Mouse (Mus musculus) embryonic facial prominence, embryonic 13.5 days (tissue): ENCODE data around the gene Prl4a1. TPM values are rescaled to one million over a fixed set of nuclear protein-coding genes. Genes with fewer than 3 reads are reported as not detected.
"Not testable (repeated sequence)": the region's sequence is repeated elsewhere in the genome, so short reads cannot be mapped to it uniquely, and the experiment has no call there.

Source experiments
- ATAC-seq: fragments of 200-750 bp; cut with Nextera tagmentation; 2 replicates; pipeline ENCODE4 v1.8.0; 2017; ENCODE audit warnings: low read depth; ENCODE audit not compliant: insufficient number of reproducible peaks, insufficient read depth, low FRiP score, low TSS enrichment
- H3K27ac ChIP-seq: fragments of 300-500 bp; sonication (generic); 2 replicates; pipeline ENCODE4 v1.5.1; 2015; ENCODE audit warnings: moderate library complexity, mild to moderate bottlenecking, inconsistent platforms
- H3K27me3 ChIP-seq: fragments of 300-500 bp; sonication (generic); 2 replicates; pipeline ENCODE4 v1.6.1; 2015; ENCODE audit warnings: mild to moderate bottlenecking, inconsistent platforms
- H3K36me3 ChIP-seq: fragments of 300-500 bp; sonication (generic); 2 replicates; pipeline ENCODE4 v1.6.1; 2015; ENCODE audit warnings: mild to moderate bottlenecking, inconsistent platforms
- H3K4me1 ChIP-seq: fragments of 300-500 bp; sonication (generic); 2 replicates; pipeline ENCODE4 v1.6.1; 2015; ENCODE audit warnings: inconsistent platforms
- H3K4me2 ChIP-seq: fragments of 300-500 bp; sonication (generic); 2 replicates; pipeline ENCODE4 v1.6.1; 2015; ENCODE audit warnings: moderate library complexity, mild to moderate bottlenecking, inconsistent platforms
- H3K4me3 ChIP-seq: fragments of 300-500 bp; sonication (generic); 2 replicates; pipeline ENCODE4 v1.5.1; 2015; ENCODE audit warnings: mild to moderate bottlenecking, inconsistent platforms
- H3K9ac ChIP-seq: fragments of 300-500 bp; sonication (generic); 2 replicates; pipeline ENCODE4 v1.6.1; 2015; ENCODE audit warnings: mild to moderate bottlenecking, inconsistent platforms
- H3K9me3 ChIP-seq: fragments of 300-500 bp; sonication (generic); 2 replicates; pipeline ENCODE4 v1.6.1; 2016; ENCODE audit warnings: inconsistent platforms
- WGBS: fragments of 180-500 bp; shearing (Covaris S2); methylation state at CpG from one replicate; pipeline ENCODE4 v1.1.7; 2015; ENCODE audit warnings: mixed read lengths; 5-methylcytosine and 5-hydroxymethylcytosine counted together
- polyA plus RNA-seq: library from polyadenylated mRNA; unstranded; fragments of >200 nt; fragmentation: Nextera tagmentation; extraction: Ambion mirVana; gene quantifications from 2 replicates; pipeline ENCODE4 v1.2.1, GENCODE M21; 2015

Gene Prl4a1
- polyA plus RNA-seq, result not detected in 2 replicates

GRCm38 (mm10) chr13:28015912-28016311, at the start of gene Prl4a1:
TSS of gene Prl4a1 (plus strand) at chr13:28016212.
- no peak within 1 kb of the TSS for H3K27ac ChIP-seq
- H3K4me2 ChIP-seq, result no peak within 1 kb of the TSS
- H3K4me1 ChIP-seq, result no peaks in the 10 kb centered on the region
- H3K4me3 ChIP-seq, result no peak within 1 kb of the TSS
- no peaks in the 10 kb centered on the region for H3K9me3 ChIP-seq
- 92% methylated on average over 3 of the region's 3 CpGs for WGBS
- no peaks in the 10 kb centered on the region for H3K36me3 ChIP-seq
- no peak within 1 kb of the TSS for H3K9ac ChIP-seq
- no peak for ATAC-seq
- H3K27me3 ChIP-seq, result no peaks in the 10 kb centered on the region

- 74% methylated on average over 1 of the region's 1 CpGs for WGBS
Measured at GRCm38 (mm10) chr13:27972931-27973330, 43.1 kb upstream of the Prl4a1 start.

GRCm38 (mm10) chr13:27974281-27974680, 41.7 kb upstream of the Prl4a1 start:
- not testable (repeated sequence) for H3K4me3 ChIP-seq, H3K27ac ChIP-seq, H3K9ac ChIP-seq, H3K9me3 ChIP-seq, H3K4me1 ChIP-seq, H3K27me3 ChIP-seq, H3K4me2 ChIP-seq, ATAC-seq, H3K36me3 ChIP-seq
- 76% methylated on average over 2 of the region's 2 CpGs for WGBS

More at GRCm38 (mm10) chr13:27972931-27973330, 43.1 kb upstream of the Prl4a1 start:
- no peaks in the 10 kb centered on the region for H3K4me1 ChIP-seq
- H3K4me3 ChIP-seq, result no peak overlapping the region
- H3K9me3 ChIP-seq, result no peaks in the 10 kb centered on the region
- H3K27me3 ChIP-seq, result no peaks in the 10 kb centered on the region
- H3K36me3 ChIP-seq, result no peaks in the 10 kb centered on the region
- no peak for ATAC-seq
- no peak overlapping the region for H3K9ac ChIP-seq
- no peak overlapping the region for H3K27ac ChIP-seq
- no peak overlapping the region for H3K4me2 ChIP-seq

GRCm38 (mm10) chr13:27977646-27978045, 38.4 kb upstream of the Prl4a1 start:
- H3K9me3 ChIP-seq, result no peaks in the 10 kb centered on the region
- H3K4me3 ChIP-seq, result no peak overlapping the region
- H3K9ac ChIP-seq, result no peak overlapping the region
- no peak overlapping the region for H3K4me2 ChIP-seq
- no peaks in the 10 kb centered on the region for H3K4me1 ChIP-seq
- WGBS, result 85% methylated on average over 2 of the region's 2 CpGs
- no peak overlapping the region for H3K27ac ChIP-seq
- ATAC-seq, result no peak
- H3K36me3 ChIP-seq, result no peaks in the 10 kb centered on the region
- no peaks in the 10 kb centered on the region for H3K27me3 ChIP-seq

GRCm38 (mm10) chr13:27996557-27996956, 19.5 kb upstream of the Prl4a1 start:
- not testable (repeated sequence) for H3K4me2 ChIP-seq, ATAC-seq, H3K36me3 ChIP-seq, H3K4me3 ChIP-seq, H3K27ac ChIP-seq, H3K9ac ChIP-seq, H3K4me1 ChIP-seq, H3K27me3 ChIP-seq, H3K9me3 ChIP-seq
- 72% methylated on average over 3 of the region's 3 CpGs for WGBS

GRCm38 (mm10) chr13:28029330-28029729, 13.3 kb downstream of the Prl4a1 start:
- no peaks in the 10 kb centered on the region for H3K9me3 ChIP-seq
- no peaks in the 10 kb centered on the region for H3K36me3 ChIP-seq
- H3K27ac ChIP-seq, result no peak overlapping the region
- H3K9ac ChIP-seq, result no peak overlapping the region
- H3K4me1 ChIP-seq, result no peaks in the 10 kb centered on the region
- no peak overlapping the region for H3K4me2 ChIP-seq
- H3K4me3 ChIP-seq, result no peak overlapping the region
- no peaks in the 10 kb centered on the region for H3K27me3 ChIP-seq
- ATAC-seq, result no peak

GRCm38 (mm10) chr13:28069315-28069714, 53.3 kb downstream of the Prl4a1 start:
- Histone ChIP-seq H3K27me3 (no peaks in the 10 kb centered on the region), H3K27ac (no peak overlapping the region), H3K9me3 (no peaks in the 10 kb centered on the region), H3K4me1 (no peaks in the 10 kb centered on the region), H3K4me2 (no peak overlapping the region), H3K4me3 (no peak overlapping the region), H3K9ac (no peak overlapping the region), H3K36me3 (no peaks in the 10 kb centered on the region)
- ATAC-seq, result no peak
- 94% methylated on average over 3 of the region's 3 CpGs for WGBS

Other genes with a start within 250 kb of the Prl4a1 start
- not detected in 2 replicates for gene Prl7c1, start 235.4 kb upstream of the Prl4a1 start, polyA plus RNA-seq
- not detected in 2 replicates for gene Prl2a1, start 214.6 kb upstream of the Prl4a1 start, polyA plus RNA-seq
- not detected in 2 replicates for gene Prl2c1, start 166.9 kb upstream of the Prl4a1 start, polyA plus RNA-seq
- gene Prl5a1, start 126.3 kb downstream of the Prl4a1 start, polyA plus RNA-seq, result not detected in 2 replicates
- 4.9 and 21.0 TPM in 2 replicates for gene Gm11361, start 241.3 kb downstream of the Prl4a1 start, polyA plus RNA-seq